Mouse (Mus musculus): ENCODE results near the gene 5530400C23Rik. TPM values are rescaled to one million over a fixed set of nuclear protein-coding genes. Genes with fewer than 3 reads are reported as not detected.
"Not testable (repeated sequence)": the region's sequence is repeated elsewhere in the genome, so short reads cannot be mapped to it uniquely, and the experiment has no call there.

5530400C23Rik gene
- not detected for total RNA-seq (2021)

DNA sequence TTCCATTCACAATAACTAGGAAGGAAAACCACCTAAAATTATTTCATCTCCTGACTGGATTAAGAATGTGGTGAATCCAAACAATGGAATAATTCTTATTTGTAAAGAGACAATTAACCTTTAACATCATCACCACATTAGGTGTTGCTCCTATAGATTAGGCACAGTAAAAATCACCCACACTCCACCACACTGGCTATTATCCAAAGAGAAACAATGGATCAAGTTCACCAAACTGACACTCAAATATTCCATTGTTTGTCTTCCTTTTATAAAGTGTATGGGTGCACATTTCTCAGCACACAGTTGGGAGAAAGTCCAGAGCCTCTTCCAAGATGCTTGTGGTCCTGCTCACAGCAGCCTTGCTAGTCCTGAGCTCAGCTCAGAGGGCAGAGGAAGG is at the start of gene 5530400C23Rik:
5530400C23Rik (plus strand) TSS at position 301 of the 400 bp plus-strand sequence.
- not testable (repeated sequence) for DNase-seq

DNA sequence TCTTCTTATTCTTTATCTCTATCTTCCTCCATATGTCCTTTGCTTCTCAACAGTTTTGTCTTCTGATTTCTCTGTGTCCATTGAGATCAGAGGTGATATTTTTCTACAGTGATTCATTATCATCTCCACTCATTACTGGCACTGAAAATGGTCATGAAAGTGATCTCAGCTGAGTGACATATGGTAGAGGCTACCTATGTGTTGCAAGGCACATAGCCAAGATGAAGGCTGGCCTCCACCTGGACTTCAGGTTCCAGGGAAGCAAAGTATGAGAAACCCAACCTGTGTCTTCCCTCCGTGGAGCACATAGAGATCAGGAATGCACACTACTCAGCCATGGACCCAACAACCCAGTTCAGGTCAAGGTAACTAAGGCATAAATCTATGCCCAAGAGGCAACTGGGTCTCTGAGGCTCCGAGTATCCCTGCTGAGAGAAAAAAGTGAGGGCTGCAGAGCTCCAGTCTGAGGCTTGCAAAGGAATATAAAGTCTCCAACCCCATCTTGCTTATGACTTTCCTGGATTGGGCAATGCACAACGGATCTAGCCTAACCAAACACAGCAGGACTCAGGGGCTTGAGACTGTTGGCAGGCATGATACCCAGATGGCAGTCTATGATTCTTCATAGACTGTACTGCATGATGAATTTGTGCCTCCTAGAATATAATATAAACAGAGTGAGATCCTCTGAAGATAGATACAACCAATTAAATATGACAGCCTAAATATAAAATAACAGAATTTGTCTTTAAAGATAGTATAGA is 14.1 kb downstream of the 5530400C23Rik start:
- no peak for DNase-seq

DNA sequence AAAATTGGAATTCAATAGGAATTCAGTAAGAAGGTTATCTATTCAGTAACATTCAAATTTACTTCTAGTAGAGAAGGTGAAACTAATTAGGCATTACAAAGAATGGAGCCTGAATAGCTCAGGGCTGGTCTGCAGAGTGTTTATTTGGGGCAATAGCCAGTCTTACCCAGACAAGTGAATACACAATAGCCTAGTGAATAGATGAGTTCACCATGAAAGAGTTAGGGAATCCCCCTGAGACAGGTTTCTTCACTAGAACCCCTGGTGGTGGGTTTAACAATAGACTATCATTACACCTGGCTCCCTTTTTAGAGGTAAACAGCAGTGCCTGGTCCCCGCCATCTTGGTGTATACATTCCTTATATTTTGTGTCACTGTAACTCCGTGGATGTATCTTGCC is 21.9 kb downstream of the 5530400C23Rik start:
- not testable (repeated sequence) for DNase-seq

DNA sequence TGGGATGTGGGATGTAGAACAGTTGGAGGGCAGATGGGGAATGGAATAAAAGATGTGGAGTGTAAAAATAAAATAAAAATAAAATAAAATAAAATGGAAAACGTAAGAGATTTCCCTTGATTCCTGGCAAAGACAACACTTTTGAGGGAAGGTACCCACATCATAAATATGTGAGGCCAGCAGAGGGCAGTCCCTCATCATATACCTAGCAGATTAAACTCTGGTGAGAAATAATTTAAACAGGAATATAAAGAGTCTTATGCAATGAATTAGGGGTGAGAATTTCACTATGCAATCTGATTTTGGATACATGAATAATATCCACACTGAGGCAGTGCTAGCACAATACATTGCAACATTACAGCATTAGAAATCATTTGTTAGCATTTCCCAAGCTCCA is 46.5 kb downstream of the 5530400C23Rik start:
- no peak for DNase-seq

DNA sequence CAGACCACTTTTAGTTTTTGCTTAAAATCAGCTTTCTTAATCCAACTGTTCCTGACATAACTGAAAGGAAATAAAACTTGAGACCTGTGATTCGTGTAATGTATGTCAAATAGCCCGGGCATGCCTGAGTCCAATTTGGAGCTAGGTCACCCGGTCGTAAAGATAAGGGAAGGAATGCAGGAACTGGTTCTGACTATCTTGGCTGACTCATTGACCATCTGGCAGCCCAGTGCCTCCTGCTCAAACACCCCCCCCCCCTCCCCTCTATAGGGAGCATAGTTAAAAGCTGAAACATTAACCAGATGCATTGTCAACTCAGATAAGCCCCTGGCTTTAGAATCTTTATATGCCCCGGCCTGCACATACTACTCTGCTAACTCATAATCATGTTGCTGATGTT is 49.7 kb downstream of the 5530400C23Rik start:
- not testable (repeated sequence) for DNase-seq

Other genes with a start within 250 kb of the 5530400C23Rik start
- not detected for gene Tas2r140, start 236.4 kb upstream of the 5530400C23Rik start, total RNA-seq (2021)
- gene Smim10l1, start 187.3 kb upstream of the 5530400C23Rik start, total RNA-seq (2021): 100 to 1,000 TPM in 1 of 2 experiments, 10 to 100 TPM in 1; 89.9 to 103 TPM

Measured in layer of hippocampus, postnatal 36 days (tissue).